Mouse (Mus musculus): ENCODE results near the gene Ears2.

- TF ChIP-seq CTCF (IDR thresholded peaks at IDR 0.05; ENCODE audit: borderline replicate concordance, extremely low read depth, insufficient read depth, insufficient read length), result no peak
- no peak for TF ChIP-seq POLR2A (IDR thresholded peaks at IDR 0.05; ENCODE audit: borderline replicate concordance, extremely low read depth, insufficient read depth, insufficient read length, poor library complexity, severe bottlenecking)
These were observed 66.7 kb downstream of the Ears2 start for GRCm38 (mm10) chr7:122000396-122000795.

Measured in brain, embryonic 14.5 days (tissue).